Mouse (Mus musculus): ENCODE results near the gene Rprd2. TPM values are rescaled to one million over a fixed set of nuclear protein-coding genes. Genes with fewer than 3 reads are reported as not detected.

The Rprd2 gene
- polyA plus RNA-seq, 1 experiment, result 22.8 TPM

GRCm38 (mm10) chr3:95785501-95785900 is 33.2 kb downstream of the Rprd2 start:
- H3K4me1 ChIP-seq (ENCODE audit: control insufficient read depth, insufficient read depth, low read length), result no peaks in the 10 kb centered on the region
- H3K4me3 ChIP-seq (ENCODE audit: insufficient read depth, low read length), result no peak overlapping the region
- H3K27ac ChIP-seq (ENCODE audit: insufficient read depth, low read length), result no peak overlapping the region
- TF ChIP-seq CTCF (IDR thresholded peaks at IDR 0.05; ENCODE audit: extremely low read depth, insufficient read depth, low read length) (no peak), POLR2A (IDR thresholded peaks at IDR 0.05; ENCODE audit: extremely low read depth, insufficient read depth, low read length) (no peak)

- Histone ChIP-seq H3K4me1 (ENCODE audit: control insufficient read depth, insufficient read depth, low read length) (no peaks in the 10 kb centered on the region), H3K4me3 (ENCODE audit: insufficient read depth, low read length) (no peak overlapping the region), H3K27ac (ENCODE audit: insufficient read depth, low read length) (no peak overlapping the region)
- TF ChIP-seq CTCF (IDR thresholded peaks at IDR 0.05; ENCODE audit: extremely low read depth, insufficient read depth, low read length) (peak; percentile 36), POLR2A (IDR thresholded peaks at IDR 0.05; ENCODE audit: extremely low read depth, insufficient read depth, low read length) (no peak)
Measured at GRCm38 (mm10) chr3:95771985-95772384, 46.7 kb downstream of the Rprd2 start.

- H3K4me1 ChIP-seq (ENCODE audit: control insufficient read depth, insufficient read depth, low read length), result no peaks in the 10 kb centered on the region
- TF ChIP-seq POLR2A (IDR thresholded peaks at IDR 0.05; ENCODE audit: extremely low read depth, insufficient read depth, low read length) (no peak), CTCF (IDR thresholded peaks at IDR 0.05; ENCODE audit: extremely low read depth, insufficient read depth, low read length) (no peak)
- H3K4me3 ChIP-seq (ENCODE audit: insufficient read depth, low read length), result no peak overlapping the region
- no peak overlapping the region for H3K27ac ChIP-seq (ENCODE audit: insufficient read depth, low read length)
Measured at GRCm38 (mm10) chr3:95765534-95765933, 53.1 kb downstream of the Rprd2 start.

GRCm38 (mm10) chr3:95763811-95764210 is 54.9 kb downstream of the Rprd2 start:
- no peak overlapping the region for H3K4me3 ChIP-seq (ENCODE audit: insufficient read depth, low read length)
- no peak overlapping the region for H3K27ac ChIP-seq (ENCODE audit: insufficient read depth, low read length)
- no peaks in the 10 kb centered on the region for H3K4me1 ChIP-seq (ENCODE audit: control insufficient read depth, insufficient read depth, low read length)
- TF ChIP-seq POLR2A (IDR thresholded peaks at IDR 0.05; ENCODE audit: extremely low read depth, insufficient read depth, low read length) (no peak), CTCF (IDR thresholded peaks at IDR 0.05; ENCODE audit: extremely low read depth, insufficient read depth, low read length) (no peak)

- Histone ChIP-seq H3K27ac (ENCODE audit: insufficient read depth, low read length) (no peak overlapping the region), H3K4me3 (ENCODE audit: insufficient read depth, low read length) (no peak overlapping the region), H3K4me1 (ENCODE audit: control insufficient read depth, insufficient read depth, low read length) (no peaks in the 10 kb centered on the region)
- no peak for TF ChIP-seq POLR2A (IDR thresholded peaks at IDR 0.05; ENCODE audit: extremely low read depth, insufficient read depth, low read length)
- no peak for TF ChIP-seq CTCF (IDR thresholded peaks at IDR 0.05; ENCODE audit: extremely low read depth, insufficient read depth, low read length)
Measured at GRCm38 (mm10) chr3:95762961-95763360, 55.7 kb downstream of the Rprd2 start.

- no peak overlapping the region for H3K4me3 ChIP-seq (ENCODE audit: insufficient read depth, low read length)
- no peak overlapping the region for H3K27ac ChIP-seq (ENCODE audit: insufficient read depth, low read length)
- H3K4me1 ChIP-seq (ENCODE audit: control insufficient read depth, insufficient read depth, low read length), result no peaks in the 10 kb centered on the region
- TF ChIP-seq CTCF (IDR thresholded peaks at IDR 0.05; ENCODE audit: extremely low read depth, insufficient read depth, low read length) (no peak), POLR2A (IDR thresholded peaks at IDR 0.05; ENCODE audit: extremely low read depth, insufficient read depth, low read length) (no peak)
Measured at GRCm38 (mm10) chr3:95761771-95762170, 56.9 kb downstream of the Rprd2 start.

GRCm38 (mm10) chr3:95760656-95761055 is 58.0 kb downstream of the Rprd2 start:
- H3K27ac ChIP-seq (ENCODE audit: insufficient read depth, low read length), result no peak overlapping the region
- no peak overlapping the region for H3K4me3 ChIP-seq (ENCODE audit: insufficient read depth, low read length)
- H3K4me1 ChIP-seq (ENCODE audit: control insufficient read depth, insufficient read depth, low read length), result no peaks in the 10 kb centered on the region
- no peak for TF ChIP-seq CTCF (IDR thresholded peaks at IDR 0.05; ENCODE audit: extremely low read depth, insufficient read depth, low read length)
- TF ChIP-seq POLR2A (IDR thresholded peaks at IDR 0.05; ENCODE audit: extremely low read depth, insufficient read depth, low read length), result no peak

- H3K27ac ChIP-seq (ENCODE audit: insufficient read depth, low read length), result no peak within 1 kb of the TSS
- H3K4me3 ChIP-seq (ENCODE audit: insufficient read depth, low read length), result no peak within 1 kb of the TSS
- TF ChIP-seq CTCF (IDR thresholded peaks at IDR 0.05; ENCODE audit: extremely low read depth, insufficient read depth, low read length), result no peak
- H3K4me1 ChIP-seq (ENCODE audit: control insufficient read depth, insufficient read depth, low read length), result no peaks in the 10 kb centered on the region
Measured at GRCm38 (mm10) chr3:95760106-95760505, 58.6 kb downstream of the Rprd2 start, which contains the start of gene Tars2. TSS of gene Tars2 (minus strand) at chr3:95760206.

GRCm38 (mm10) chr3:95758467-95759218 is 60.0 kb downstream of the Rprd2 start:
- Histone ChIP-seq H3K27ac (ENCODE audit: insufficient read depth, low read length) (no peak overlapping the region), H3K4me3 (ENCODE audit: insufficient read depth, low read length) (no peak overlapping the region), H3K4me1 (ENCODE audit: control insufficient read depth, insufficient read depth, low read length) (no peaks in the 10 kb centered on the region)
- no peak for TF ChIP-seq CTCF (IDR thresholded peaks at IDR 0.05; ENCODE audit: extremely low read depth, insufficient read depth, low read length)
- TF ChIP-seq POLR2A (IDR thresholded peaks at IDR 0.05; ENCODE audit: extremely low read depth, insufficient read depth, low read length), result no peak

- TF ChIP-seq CTCF (IDR thresholded peaks at IDR 0.05; ENCODE audit: extremely low read depth, insufficient read depth, low read length) (no peak), POLR2A (IDR thresholded peaks at IDR 0.05; ENCODE audit: extremely low read depth, insufficient read depth, low read length) (no peak)
- Histone ChIP-seq H3K4me1 (ENCODE audit: control insufficient read depth, insufficient read depth, low read length) (no peaks in the 10 kb centered on the region), H3K27ac (ENCODE audit: insufficient read depth, low read length) (no peak overlapping the region), H3K4me3 (ENCODE audit: insufficient read depth, low read length) (no peak overlapping the region)
Measured at GRCm38 (mm10) chr3:95756808-95757207, 61.9 kb downstream of the Rprd2 start.
